Mouse (Mus musculus) heart, adult 2 months (tissue): ENCODE results near the gene Magi3. TPM values are rescaled to one million over a fixed set of nuclear protein-coding genes. Genes with fewer than 3 reads are reported as not detected.

Experiments used
- DNase-seq, 2 experiments: peaks; one replicate each; pipeline ENCODE4 v3.0.0; 2021
- H3K27ac ChIP-seq: fragments of 200-600 bp; 2 replicates; pipeline ENCODE4 v1.8.1; 2022
- H3K27me3 ChIP-seq: fragments of 200-500 bp; 2 replicates; pipeline ENCODE4 v1.6.1; 2012; ENCODE audit warnings: mild to moderate bottlenecking, low read length, inconsistent platforms, mixed read lengths; ENCODE audit not compliant: control insufficient read depth, insufficient read depth
- H3K36me3 ChIP-seq: fragments of 200-500 bp; 2 replicates; pipeline ENCODE4 v1.6.1; 2012; ENCODE audit warnings: low read length, inconsistent platforms; ENCODE audit not compliant: control insufficient read depth, insufficient read depth
- H3K4me1 ChIP-seq: fragments of 200-500 bp; 2 replicates; pipeline ENCODE4 v1.6.1; 2011; ENCODE audit warnings: low read length; ENCODE audit not compliant: control insufficient read depth, insufficient read depth
- H3K4me3 ChIP-seq: fragments of 200-600 bp; 2 replicates; pipeline ENCODE4 v1.8.1; 2022
- H3K79me2 ChIP-seq: fragments of 200-500 bp; replicated peaks from 2 replicates; pipeline ENCODE4 v1.6.1; 2012; ENCODE audit warnings: mild to moderate bottlenecking, inconsistent platforms, low read length, moderate library complexity, mixed read lengths; ENCODE audit not compliant: control insufficient read depth, insufficient read depth
- H3K9ac ChIP-seq: fragments of 200-500 bp; 2 replicates; pipeline ENCODE4 v1.6.1; 2012; ENCODE audit warnings: low read depth, mild to moderate bottlenecking, control low read depth, inconsistent platforms, low read length, mixed read lengths
- CTCF ChIP-seq: fragments of 200-600 bp; IDR thresholded peaks from 2 replicates; pipeline ENCODE4 v1.8.1; 2022; ENCODE audit warnings: antibody characterized with exemption, mild to moderate bottlenecking, moderate library complexity
- EP300 ChIP-seq: fragments of 200-500 bp; IDR thresholded peaks from 2 replicates; pipeline ENCODE4 v1.6.1; 2011; ENCODE audit warnings: low read depth, low read length, control low read depth; ENCODE audit not compliant: insufficient read depth
- POLR2A ChIP-seq: fragments of 200-500 bp; IDR thresholded peaks from 2 replicates; pipeline ENCODE4 v1.6.1; 2011; ENCODE audit warnings: mild to moderate bottlenecking, low read depth, low read length, control low read depth; ENCODE audit not compliant: insufficient read depth
- WGBS: fragments of 180-500 bp; shearing (Covaris S2); methylation state at CpG from one replicate; pipeline ENCODE4 v1.1.7; 2018; 5-methylcytosine and 5-hydroxymethylcytosine counted together
- intact Hi-C: fragments of 180-260 bp; cut with DNase I; formaldehyde crosslinking; loops from one replicate; pipeline ENCODE4 v1.15.1; 2025
- polyA plus RNA-seq: library from polyadenylated mRNA; depleted of rRNA; stranded (reverse); fragments of >200 nt; gene quantifications from 2 replicates; pipeline ENCODE4 v1.2.3, GENCODE M21; 2012
- total RNA-seq, 2 experiments: library from RNA; stranded (reverse); gene quantifications; 2 replicates each; pipeline ENCODE4 v1.2.3; 2021

The Magi3 gene
- total and polyA plus RNA-seq, 3 experiments, result 10.0 to 42.2 (median 31.2) TPM

- WGBS, result 44% methylated on average over 7 of the region's 7 CpGs
- Histone ChIP-seq H3K27ac (no peak overlapping the region), H3K36me3 (no peaks in the 10 kb centered on the region), H3K9ac (no peak overlapping the region), H3K4me3 (no peak overlapping the region), H3K4me1 (peaks cover 4% of the 10 kb centered on the region), H3K79me2 (no peaks in the 10 kb centered on the region), H3K27me3 (no peaks in the 10 kb centered on the region)
- intact Hi-C loops, result loop anchor here (10.0 kb wide), 1 partner anchor 312 kb away; the partner anchor contains the start of gene Rsbn1
- no peak for DNase-seq
- TF ChIP-seq CTCF, result no peak
- no peak for TF ChIP-seq EP300
- no peak for TF ChIP-seq POLR2A
Measured at GRCm38 (mm10) chr3:104226731-104227130, 6.6 kb upstream of the Magi3 start.

- H3K27ac ChIP-seq, result peak overlapping the region; percentile 86
- no peak for TF ChIP-seq EP300
- TF ChIP-seq CTCF, result no peak
- TF ChIP-seq POLR2A, result no peak
- WGBS, result 13% methylated on average over 11 of the region's 11 CpGs
- peak overlapping the region; percentile 28 for H3K9ac ChIP-seq
- peak overlapping the region; percentile 93 for H3K4me3 ChIP-seq
- no peaks in the 10 kb centered on the region for H3K27me3 ChIP-seq
- H3K79me2 ChIP-seq, result peaks cover 2% of the 10 kb centered on the region
- intact Hi-C loops, result loop anchor here (5.0 to 10.0 kb wide), 6 partner anchors 54 to 306 kb away; partner anchors contain the start of genes Lrig2 and Rsbn1
- no peak for DNase-seq
- no peaks in the 10 kb centered on the region; the same call in 1 of the 2 replicates for H3K36me3 ChIP-seq
- peaks cover 4% of the 10 kb centered on the region for H3K4me1 ChIP-seq
Measured at GRCm38 (mm10) chr3:104221156-104221555, 982 bp upstream of the Magi3 start.

GRCm38 (mm10) chr3:104219531-104220294 lies 461 bp downstream of the Magi3 start:
- peaks cover 2% of the 10 kb centered on the region for H3K79me2 ChIP-seq
- DNase-seq, result peak; percentile 73 to 76
- no peak for TF ChIP-seq EP300
- no peak for TF ChIP-seq CTCF
- TF ChIP-seq POLR2A, result no peak
- H3K27me3 ChIP-seq, result no peaks in the 10 kb centered on the region
- 6% methylated on average over 105 of the region's 107 CpGs for WGBS
- peak overlapping the region; percentile 87 for H3K27ac ChIP-seq
- H3K4me3 ChIP-seq, result peak overlapping the region; percentile 93
- H3K4me1 ChIP-seq, result peaks cover 6% of the 10 kb centered on the region
- intact Hi-C loops, result loop anchor here (1.0 to 10.0 kb wide), 8 partner anchors 52 to 305 kb away; partner anchors contain the start of genes Lrig2 and Rsbn1
- no peaks in the 10 kb centered on the region; the same call in 1 of the 2 replicates for H3K36me3 ChIP-seq
- peak overlapping the region; percentile 97 for H3K9ac ChIP-seq

- Histone ChIP-seq H3K4me3 (peak overlapping the region; percentile 93), H3K27ac (peak overlapping the region; percentile 87), H3K36me3 (peaks cover 2% of the 10 kb centered on the region; the same call in 1 of the 2 replicates), H3K27me3 (no peaks in the 10 kb centered on the region), H3K4me1 (peaks cover 6% of the 10 kb centered on the region), H3K9ac (peak overlapping the region; percentile 97), H3K79me2 (peaks cover 2% of the 10 kb centered on the region)
- intact Hi-C loops, result loop anchor here (1.0 to 5.0 kb wide), 2 partner anchors 100 to 117 kb away; no protein-coding TSS in a partner anchor
- peak; percentile 42 to 57 for DNase-seq
- TF ChIP-seq CTCF (no peak), POLR2A (no peak), EP300 (no peak)
- WGBS, result 3% methylated on average over 15 of the region's 15 CpGs
Measured at GRCm38 (mm10) chr3:104218926-104219325, 1.2 kb downstream of the Magi3 start.

- Histone ChIP-seq H3K27ac (no peak overlapping the region), H3K27me3 (no peaks in the 10 kb centered on the region), H3K4me3 (no peak overlapping the region), H3K4me1 (no peaks in the 10 kb centered on the region; the same call in 1 of the 2 replicates), H3K9ac (no peak overlapping the region), H3K79me2 (peaks cover 2% of the 10 kb centered on the region; the same call in 1 of the 2 replicates), H3K36me3 (no peaks in the 10 kb centered on the region)
- WGBS, result 84% methylated on average over 2 of the region's 2 CpGs
- DNase-seq, result no peak
- no peak for TF ChIP-seq CTCF
- no peak for TF ChIP-seq EP300
- no peak for TF ChIP-seq POLR2A
- intact Hi-C loops, result no loop called here
Measured at GRCm38 (mm10) chr3:104189823-104190222, 30.4 kb downstream of the Magi3 start.

GRCm38 (mm10) chr3:104189234-104189633 lies 30.9 kb downstream of the Magi3 start:
- Histone ChIP-seq H3K79me2 (peaks cover 2% of the 10 kb centered on the region; the same call in 1 of the 2 replicates), H3K27me3 (no peaks in the 10 kb centered on the region), H3K4me3 (no peak overlapping the region), H3K36me3 (no peaks in the 10 kb centered on the region), H3K4me1 (no peaks in the 10 kb centered on the region; the same call in 1 of the 2 replicates), H3K9ac (no peak overlapping the region), H3K27ac (no peak overlapping the region)
- TF ChIP-seq POLR2A (no peak), CTCF (no peak), EP300 (no peak)
- intact Hi-C loops, result no loop called here
- no peak for DNase-seq
- 68% methylated on average over 1 of the region's 1 CpGs for WGBS
